Mouse (Mus musculus): Measurements from ENCODE around the gene Ldlrad2. TPM values are rescaled to one million over a fixed set of nuclear protein-coding genes. Genes with fewer than 3 reads are reported as not detected.

Gene Ldlrad2
- polyA plus RNA-seq, 1 experiment from 2014 or later = not detected

DNA sequence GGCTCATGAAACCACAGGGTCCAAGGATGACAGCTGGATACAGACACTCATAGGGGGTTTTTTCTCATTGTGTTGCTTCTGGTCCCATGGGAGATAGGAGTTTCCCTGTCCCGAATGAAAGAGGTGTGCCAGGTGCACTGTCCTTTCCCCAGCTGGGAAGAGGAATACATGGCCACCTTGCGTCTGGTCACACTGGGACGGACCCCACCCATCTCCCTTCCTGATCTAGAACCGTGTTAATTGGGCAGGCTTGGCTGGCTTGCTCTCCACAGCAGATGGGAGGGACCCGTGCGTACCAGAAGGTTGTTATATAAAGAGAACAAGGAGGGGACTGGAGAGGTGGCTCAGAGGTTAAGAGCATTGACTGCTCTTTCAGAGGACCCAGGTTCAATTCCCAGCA is 46.5 kb downstream of the Ldlrad2 start:
- Histone ChIP-seq H3K9ac (ENCODE audit: low read depth, low read length) (no peak overlapping the region), H3K36me3 (ENCODE audit: control insufficient read depth, insufficient read depth, low read length) (no peaks in the 10 kb centered on the region), H3K4me2 (ENCODE audit: low read length) (no peak overlapping the region), H3K4me3 (ENCODE audit: low read depth, low read length) (no peak overlapping the region), H3K27ac (ENCODE audit: low read length) (no peak overlapping the region), H3K27me3 (ENCODE audit: control insufficient read depth, insufficient read depth, low read depth, low read length) (no peaks in the 10 kb centered on the region), H3K4me1 (ENCODE audit: control insufficient read depth, insufficient read depth, low read length) (no peaks in the 10 kb centered on the region), H3K9me3 (replicated peaks; ENCODE audit: control insufficient read depth, low read length, poor library complexity, severe bottlenecking) (no peaks in the 10 kb centered on the region)
- no peak for ATAC-seq
- WGBS = 78% methylated on average over 6 of the region's 6 CpGs

DNA sequence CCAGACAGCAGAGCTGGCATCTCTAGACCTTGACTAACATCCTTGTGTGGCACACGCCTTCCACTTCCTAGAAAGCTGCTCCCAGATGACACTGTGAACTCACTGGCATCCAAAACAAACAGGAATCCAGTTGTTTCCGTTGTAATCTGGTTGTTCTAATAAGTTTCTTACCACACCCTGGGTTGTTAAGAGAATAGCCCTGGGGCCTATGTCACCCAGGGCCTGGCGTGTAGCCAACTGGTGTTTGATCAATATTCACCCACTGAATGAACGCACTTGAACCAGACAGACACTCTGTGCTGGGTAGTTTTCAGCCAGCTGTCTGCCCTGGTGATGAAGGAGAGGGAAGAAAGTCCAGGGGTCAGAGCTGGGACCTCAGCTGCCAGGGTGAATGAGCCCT is 47.0 kb downstream of the Ldlrad2 start:
- H3K36me3 ChIP-seq (ENCODE audit: control insufficient read depth, insufficient read depth, low read length) = no peaks in the 10 kb centered on the region
- H3K9ac ChIP-seq (ENCODE audit: low read depth, low read length) = no peak overlapping the region
- H3K27me3 ChIP-seq (ENCODE audit: control insufficient read depth, insufficient read depth, low read depth, low read length) = no peaks in the 10 kb centered on the region
- H3K27ac ChIP-seq (ENCODE audit: low read length) = no peak overlapping the region
- H3K9me3 ChIP-seq (replicated peaks; ENCODE audit: control insufficient read depth, low read length, poor library complexity, severe bottlenecking) = no peaks in the 10 kb centered on the region
- H3K4me1 ChIP-seq (ENCODE audit: control insufficient read depth, insufficient read depth, low read length) = no peaks in the 10 kb centered on the region
- H3K4me2 ChIP-seq (ENCODE audit: low read length) = no peak overlapping the region
- WGBS = 67% methylated on average over 4 of the region's 4 CpGs
- ATAC-seq = no peak
- no peak overlapping the region for H3K4me3 ChIP-seq (ENCODE audit: low read depth, low read length)

DNA sequence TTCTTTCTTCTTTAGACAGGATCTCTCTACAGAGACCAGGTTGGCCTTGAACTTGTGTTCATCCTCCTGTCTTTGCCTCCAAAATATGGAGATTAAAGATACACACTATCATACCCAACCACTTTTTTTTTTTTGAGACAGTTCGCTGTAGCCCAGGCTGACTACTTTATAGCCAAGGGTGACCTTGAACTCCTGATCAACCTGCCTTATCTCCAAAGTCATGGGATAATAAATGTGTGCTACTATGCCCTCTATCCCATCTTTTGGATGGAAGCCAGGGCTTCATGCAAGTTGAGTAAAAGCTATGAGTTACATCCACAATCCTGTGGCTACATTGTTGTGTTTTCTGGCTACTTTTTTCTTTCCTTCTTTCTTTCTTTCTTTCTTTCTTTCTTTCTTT is 48.9 kb downstream of the Ldlrad2 start:
- no peak overlapping the region for H3K4me3 ChIP-seq (ENCODE audit: low read depth, low read length)
- H3K4me2 ChIP-seq (ENCODE audit: low read length) = no peak overlapping the region
- 100% methylated on average over 1 of the region's 1 CpGs for WGBS
- no peak overlapping the region for H3K27ac ChIP-seq (ENCODE audit: low read length)
- ATAC-seq = no peak
- H3K9ac ChIP-seq (ENCODE audit: low read depth, low read length) = no peak overlapping the region
- H3K27me3 ChIP-seq (ENCODE audit: control insufficient read depth, insufficient read depth, low read depth, low read length) = no peaks in the 10 kb centered on the region
- no peaks in the 10 kb centered on the region for H3K9me3 ChIP-seq (replicated peaks; ENCODE audit: control insufficient read depth, low read length, poor library complexity, severe bottlenecking)
- H3K4me1 ChIP-seq (ENCODE audit: control insufficient read depth, insufficient read depth, low read length) = no peaks in the 10 kb centered on the region
- H3K36me3 ChIP-seq (ENCODE audit: control insufficient read depth, insufficient read depth, low read length) = no peaks in the 10 kb centered on the region

Small RNA genes lying within 50 kb of the gene (microRNA-seq; reads per million reads assigned to microRNA genes)
- gene Mir7018 = not detected

Other genes with a start within 250 kb of the Ldlrad2 start
- 1,054 and 1,095 TPM in 2 replicates for gene Cdc42, start 216.8 kb downstream of the Ldlrad2 start, polyA plus RNA-seq (2015; fragmentation: Nextera tagmentation; extraction: Ambion mirVana)
- gene Cela3a, start 164.8 kb downstream of the Ldlrad2 start, polyA plus RNA-seq (2015; fragmentation: Nextera tagmentation; extraction: Ambion mirVana) = not detected in 2 replicates
- gene Cela3b, start 144.0 kb downstream of the Ldlrad2 start, polyA plus RNA-seq (2015; fragmentation: Nextera tagmentation; extraction: Ambion mirVana) = not detected in 2 replicates
- not detected in 2 replicates for gene 1700013G24Rik, start 121.3 kb downstream of the Ldlrad2 start, polyA plus RNA-seq (2015; fragmentation: Nextera tagmentation; extraction: Ambion mirVana)
- 3.4 and 3.6 TPM in 2 replicates for gene Hspg2, start 105.8 kb downstream of the Ldlrad2 start, polyA plus RNA-seq (2015; fragmentation: Nextera tagmentation; extraction: Ambion mirVana)
- gene Usp48, start 19.2 kb upstream of the Ldlrad2 start, polyA plus RNA-seq (2015; fragmentation: Nextera tagmentation; extraction: Ambion mirVana) = 57.2 and 63.2 TPM in 2 replicates
- gene Rap1gap, start 90.2 kb upstream of the Ldlrad2 start, polyA plus RNA-seq (2015; fragmentation: Nextera tagmentation; extraction: Ambion mirVana) = 83.0 and 105 TPM in 2 replicates
- gene Alpl, start 221.8 kb upstream of the Ldlrad2 start, polyA plus RNA-seq (2015; fragmentation: Nextera tagmentation; extraction: Ambion mirVana) = 9.1 and 12.1 TPM in 2 replicates

Measured in midbrain, embryonic 16.5 days (tissue).